Comparison of ENCODE assay signal across 9 mouse cellular contexts in genomic region chr2:133020173-133020837, GRCm38 (mm10).
DNase-seq lines count a peak whose midpoint lies in the region; ATAC-seq and TF ChIP-seq lines count a peak whose summit lies in the region.
"Had no signal": no experiment of that assay in that cellular context is flagged by ENCODE, and none has a peak within 500 bp of the region (broad histone marks: within the 10 kb centered on the region; RNA-seq: fewer than 3 reads in every experiment).

No protein-coding gene starts in this region.

- TF ChIP-seq CTCF in ES-Bruce4 (IDR thresholded peaks at IDR 0.05; ENCODE audit: low read depth, low read length): peak; percentile 75
- TF ChIP-seq CTCF in heart, postnatal 0 days (IDR thresholded peaks at IDR 0.05; ENCODE audit: low read depth): peak; percentile 81
- peak; percentile 94 for TF ChIP-seq CTCF in layer of hippocampus, adult 2 months (conservative IDR thresholded peaks at IDR 0.05)

- 25% methylated on average over 11 of the region's 11 CpGs for WGBS in heart, postnatal 0 days
- WGBS in lung, embryonic 16.5 days: 22% methylated on average over 11 of the region's 11 CpGs

- no peak for TF ChIP-seq POLR2A in ES-Bruce4 (IDR thresholded peaks at IDR 0.05; ENCODE audit: insufficient read depth, low read length)

- no peak for TF ChIP-seq EP300 in ES-Bruce4 (IDR thresholded peaks at IDR 0.05; ENCODE audit: insufficient read depth, low read depth, low read length)
- TF ChIP-seq EP300 in heart, postnatal 0 days (IDR thresholded peaks at IDR 0.05; ENCODE audit: low read depth): no peak

- H3K4me1 ChIP-seq in ES-Bruce4 (ENCODE audit: control insufficient read depth, insufficient read depth, low read length): no peaks in the 10 kb centered on the region
- no peaks in the 10 kb centered on the region for H3K4me1 ChIP-seq in heart, postnatal 0 days (ENCODE audit: control insufficient read depth, insufficient read depth)
- H3K4me1 ChIP-seq in lung, embryonic 16.5 days (replicated peaks; ENCODE audit: control insufficient read depth, insufficient read depth, low read length): no peaks in the 10 kb centered on the region
- H3K4me1 ChIP-seq: liver, embryonic 15.5 days had no signal

- H3K4me2 ChIP-seq in heart, postnatal 0 days (ENCODE audit: low read depth, low read length): no peak overlapping the region
- H3K4me2 ChIP-seq in lung, embryonic 16.5 days (ENCODE audit: low read depth, low read length): 0 out of 2 replicates have a peak overlapping the region, but pooled peaks have one; percentile 12
- H3K4me2 ChIP-seq: liver, embryonic 15.5 days had no signal

- H3K4me3 ChIP-seq in ES-Bruce4 (ENCODE audit: low read depth, low read length): no peak overlapping the region
- H3K4me3 ChIP-seq in heart, postnatal 0 days (ENCODE audit: low read depth, low read length): no peak overlapping the region
- no peak overlapping the region for H3K4me3 ChIP-seq in layer of hippocampus, adult 2 months
- H3K4me3 ChIP-seq in lung, embryonic 16.5 days (ENCODE audit: low read length): no peak overlapping the region
- H3K4me3 ChIP-seq: liver, embryonic 15.5 days had no signal

- no peaks in the 10 kb centered on the region for H3K27me3 ChIP-seq in ES-Bruce4 (ENCODE audit: control insufficient read depth, insufficient read depth, low read length, poor library complexity, severe bottlenecking)
- no peaks in the 10 kb centered on the region for H3K27me3 ChIP-seq in heart, postnatal 0 days (ENCODE audit: control insufficient read depth, insufficient read depth, low read length)
- no peaks in the 10 kb centered on the region for H3K27me3 ChIP-seq in lung, embryonic 16.5 days (ENCODE audit: control insufficient read depth, insufficient read depth, low read depth, low read length)
- H3K27me3 ChIP-seq: liver, embryonic 15.5 days had no signal

- H3K27ac ChIP-seq in ES-Bruce4 (ENCODE audit: insufficient read depth, low read length): no peak overlapping the region
- no peak overlapping the region for H3K27ac ChIP-seq in heart, postnatal 0 days (ENCODE audit: low read depth)
- no peak overlapping the region for H3K27ac ChIP-seq in layer of hippocampus, adult 2 months
- no peak overlapping the region for H3K27ac ChIP-seq in lung, embryonic 16.5 days (ENCODE audit: low read length)
- H3K27ac ChIP-seq: liver, embryonic 15.5 days had no signal

- H3K36me3 ChIP-seq in ES-Bruce4 (ENCODE audit: control insufficient read depth, insufficient read depth, low read length, poor library complexity, severe bottlenecking): no peaks in the 10 kb centered on the region
- no peaks in the 10 kb centered on the region for H3K36me3 ChIP-seq in heart, postnatal 0 days (replicated peaks; ENCODE audit: control insufficient read depth, insufficient read depth, low read length)
- H3K36me3 ChIP-seq in lung, embryonic 16.5 days (ENCODE audit: control insufficient read depth, insufficient read depth, low read length): no peaks in the 10 kb centered on the region
- H3K36me3 ChIP-seq: liver, embryonic 15.5 days had no signal

- DNase-seq in brain, adult 2 months (ENCODE audit: low read depth, low spot score): peak; percentile 81
- DNase-seq in fibroblast of lung, adult 2 months (ENCODE audit: low read depth): peak; percentile 20
- DNase-seq in heart, postnatal 0 days (ENCODE audit: low spot score): peak; percentile 10
- DNase-seq in layer of hippocampus, adult 2 months (ENCODE audit: low spot score in 2 of 2): peak; percentile 56 to 85
- DNase-seq in retina, adult 2 months (ENCODE audit: low read depth, low spot score): peak; percentile 47
- peak; percentile 65 for DNase-seq in urinary bladder, postnatal 14 days (ENCODE audit: low spot score)

- no peak for ATAC-seq in heart, postnatal 0 days (ENCODE audit: insufficient read depth, low read depth)
- ATAC-seq in lung, embryonic 16.5 days (ENCODE audit: low read depth): peak; percentile 36; the same call in 1 of the 2 replicates

- H3K9me3 ChIP-seq in ES-Bruce4 (replicated peaks; ENCODE audit: control insufficient read depth, insufficient read depth, low read length, poor library complexity, severe bottlenecking): no peaks in the 10 kb centered on the region
- H3K9me3 ChIP-seq in heart, postnatal 0 days (replicated peaks; ENCODE audit: control insufficient read depth, low read length): no peaks in the 10 kb centered on the region
- H3K9me3 ChIP-seq in lung, embryonic 16.5 days (ENCODE audit: control insufficient read depth, low read length): no peaks in the 10 kb centered on the region
- H3K9me3 ChIP-seq: liver, embryonic 15.5 days had no signal

- no peak overlapping the region for H3K9ac ChIP-seq in ES-Bruce4 (ENCODE audit: low read depth, poor library complexity, severe bottlenecking)
- H3K9ac ChIP-seq in heart, postnatal 0 days (replicated peaks; ENCODE audit: low read depth, low read length): no peak overlapping the region
- no peak overlapping the region for H3K9ac ChIP-seq in lung, embryonic 16.5 days (ENCODE audit: low read length)
- H3K9ac ChIP-seq: liver, embryonic 15.5 days had no signal

Comparison
In these comparisons a context has a peak if more than half of its experiments do, and no peak if none do; other contexts are left out.
1. DNase-seq: peak in every context shown above with its lines; median percentile 81 in brain, adult 2 months; 70 in layer of hippocampus, adult 2 months; 65 in urinary bladder, postnatal 14 days; 47 in retina, adult 2 months; 20 in fibroblast of lung, adult 2 months; 10 in heart, postnatal 0 days.